Mouse (Mus musculus) kidney, embryonic 14.5 days (tissue): ENCODE results near the gene Sox6. TPM values are rescaled to one million over a fixed set of nuclear protein-coding genes. Genes with fewer than 3 reads are reported as not detected.
A peak's percentile ranks its signal among the peaks of the same experiment; 100 is the strongest.

Experiments
- ATAC-seq: fragments of 200-750 bp; cut with Nextera tagmentation; 2 replicates; pipeline ENCODE4 v1.8.0; 2017; ENCODE audit warnings: moderate number of reproducible peaks, mild to moderate bottlenecking, moderate TSS enrichment, moderate library complexity; ENCODE audit not compliant: low FRiP score, low TSS enrichment
- H3K27ac ChIP-seq: fragments of 300-500 bp; sonication (generic); 2 replicates; pipeline ENCODE4 v1.5.1; 2014; ENCODE audit warnings: low read depth, mild to moderate bottlenecking, low read length, moderate library complexity, mixed read lengths
- H3K27me3 ChIP-seq: fragments of 300-500 bp; sonication (generic); 2 replicates; pipeline ENCODE4 v1.6.1; 2014; ENCODE audit warnings: mild to moderate bottlenecking, low read length; ENCODE audit not compliant: control insufficient read depth, insufficient read depth
- H3K36me3 ChIP-seq: fragments of 300-500 bp; sonication (generic); 2 replicates; pipeline ENCODE4 v1.6.1; 2014; ENCODE audit warnings: low read length, mixed read lengths; ENCODE audit not compliant: control insufficient read depth, insufficient read depth
- H3K4me1 ChIP-seq: fragments of 300-500 bp; sonication (generic); 2 replicates; pipeline ENCODE4 v1.6.1; 2014; ENCODE audit warnings: low read length, mixed read lengths; ENCODE audit not compliant: control insufficient read depth, insufficient read depth
- H3K4me2 ChIP-seq: fragments of 300-500 bp; sonication (generic); replicated peaks from 2 replicates; pipeline ENCODE4 v1.6.1; 2014; ENCODE audit warnings: low read depth, mild to moderate bottlenecking, low read length
- H3K4me3 ChIP-seq: fragments of 300-500 bp; sonication (generic); 2 replicates; pipeline ENCODE4 v1.5.1; 2014; ENCODE audit warnings: mild to moderate bottlenecking, low read length
- H3K9ac ChIP-seq: fragments of 300-500 bp; sonication (generic); 2 replicates; pipeline ENCODE4 v1.6.1; 2014; ENCODE audit warnings: low read depth, mild to moderate bottlenecking, low read length, moderate library complexity
- H3K9me3 ChIP-seq: fragments of 300-500 bp; sonication (generic); 2 replicates; pipeline ENCODE4 v1.6.1; 2016; ENCODE audit warnings: low read length; ENCODE audit not compliant: control insufficient read depth
- WGBS: fragments of 180-500 bp; shearing (Covaris S2); extraction: QIAGEN DNeasy Blood & Tissue Kit; methylation state at CpG from one replicate; pipeline ENCODE4 v1.1.7; 2014; 5-methylcytosine and 5-hydroxymethylcytosine counted together
- polyA plus RNA-seq: library from polyadenylated mRNA; unstranded; fragments of >200 nt; fragmentation: Nextera tagmentation; extraction: Ambion mirVana; gene quantifications from 2 replicates; pipeline ENCODE4 v1.2.1, GENCODE M21; 2014

Sox6 gene
- polyA plus RNA-seq, 1 experiment from 2014 or later, result 15.1 TPM

GRCm38 (mm10) chr7:115953046-115953445 lies 85.5 kb downstream of the Sox6 start:
- Histone ChIP-seq H3K36me3 (no peaks in the 10 kb centered on the region), H3K9ac (no peak overlapping the region), H3K4me3 (no peak overlapping the region), H3K4me2 (no peak overlapping the region), H3K9me3 (no peaks in the 10 kb centered on the region), H3K27ac (no peak overlapping the region), H3K4me1 (no peaks in the 10 kb centered on the region), H3K27me3 (no peaks in the 10 kb centered on the region)
- ATAC-seq, result no peak
- 85% methylated on average over 3 of the region's 3 CpGs for WGBS

GRCm38 (mm10) chr7:115952235-115952634 lies 86.4 kb downstream of the Sox6 start:
- no peak overlapping the region for H3K4me3 ChIP-seq
- no peak for ATAC-seq
- H3K27ac ChIP-seq, result no peak overlapping the region
- no peak overlapping the region for H3K9ac ChIP-seq
- no peaks in the 10 kb centered on the region for H3K36me3 ChIP-seq
- H3K27me3 ChIP-seq, result no peaks in the 10 kb centered on the region
- no peak overlapping the region for H3K4me2 ChIP-seq
- WGBS, result 65% methylated on average over 3 of the region's 3 CpGs
- no peaks in the 10 kb centered on the region for H3K9me3 ChIP-seq
- no peaks in the 10 kb centered on the region for H3K4me1 ChIP-seq

GRCm38 (mm10) chr7:115951689-115952088 lies 86.9 kb downstream of the Sox6 start:
- Histone ChIP-seq H3K27me3 (no peaks in the 10 kb centered on the region), H3K4me1 (no peaks in the 10 kb centered on the region), H3K9ac (no peak overlapping the region), H3K27ac (no peak overlapping the region), H3K36me3 (no peaks in the 10 kb centered on the region), H3K4me3 (no peak overlapping the region), H3K4me2 (no peak overlapping the region), H3K9me3 (no peaks in the 10 kb centered on the region)
- WGBS, result 85% methylated on average over 4 of the region's 4 CpGs
- no peak for ATAC-seq

- Histone ChIP-seq H3K9ac (no peak overlapping the region), H3K4me2 (no peak overlapping the region), H3K36me3 (no peaks in the 10 kb centered on the region), H3K27ac (no peak overlapping the region), H3K4me1 (no peaks in the 10 kb centered on the region), H3K27me3 (no peaks in the 10 kb centered on the region), H3K4me3 (no peak overlapping the region), H3K9me3 (no peaks in the 10 kb centered on the region)
- no peak for ATAC-seq
- WGBS, result 47% methylated on average over 2 of the region's 2 CpGs
Observed at GRCm38 (mm10) chr7:115947916-115948315, 90.7 kb downstream of the Sox6 start.

- ATAC-seq, result no peak
- no peaks in the 10 kb centered on the region for H3K9me3 ChIP-seq
- no peak overlapping the region for H3K9ac ChIP-seq
- H3K27me3 ChIP-seq, result no peaks in the 10 kb centered on the region
- H3K27ac ChIP-seq, result no peak overlapping the region
- no peaks in the 10 kb centered on the region for H3K36me3 ChIP-seq
- no peak overlapping the region for H3K4me3 ChIP-seq
- H3K4me1 ChIP-seq, result no peaks in the 10 kb centered on the region
- H3K4me2 ChIP-seq, result no peak overlapping the region
- WGBS, result 93% methylated on average over 12 of the region's 12 CpGs
Observed at GRCm38 (mm10) chr7:115946559-115946958, 92.0 kb downstream of the Sox6 start.

GRCm38 (mm10) chr7:115945516-115945915 lies 93.1 kb downstream of the Sox6 start:
- ATAC-seq, result no peak
- Histone ChIP-seq H3K27me3 (no peaks in the 10 kb centered on the region), H3K9ac (no peak overlapping the region), H3K4me2 (no peak overlapping the region), H3K36me3 (no peaks in the 10 kb centered on the region), H3K4me1 (no peaks in the 10 kb centered on the region), H3K9me3 (no peaks in the 10 kb centered on the region), H3K4me3 (no peak overlapping the region), H3K27ac (no peak overlapping the region)
- 79% methylated on average over 4 of the region's 4 CpGs for WGBS

GRCm38 (mm10) chr7:115944250-115944649 lies 94.3 kb downstream of the Sox6 start:
- H3K9ac ChIP-seq, result no peak overlapping the region
- no peak overlapping the region for H3K4me2 ChIP-seq
- no peak for ATAC-seq
- H3K4me1 ChIP-seq, result no peaks in the 10 kb centered on the region
- no peaks in the 10 kb centered on the region for H3K9me3 ChIP-seq
- no peaks in the 10 kb centered on the region for H3K27me3 ChIP-seq
- H3K27ac ChIP-seq, result no peak overlapping the region
- WGBS, result 58% methylated on average over 5 of the region's 5 CpGs
- H3K4me3 ChIP-seq, result no peak overlapping the region
- H3K36me3 ChIP-seq, result no peaks in the 10 kb centered on the region

- H3K27ac ChIP-seq, result no peak overlapping the region
- no peak overlapping the region for H3K9ac ChIP-seq
- no peaks in the 10 kb centered on the region for H3K4me1 ChIP-seq
- H3K36me3 ChIP-seq, result no peaks in the 10 kb centered on the region
- H3K4me2 ChIP-seq, result no peak overlapping the region
- 28% methylated on average over 6 of the region's 6 CpGs for WGBS
- H3K4me3 ChIP-seq, result no peak overlapping the region
- H3K27me3 ChIP-seq, result no peaks in the 10 kb centered on the region
- ATAC-seq, result peak; percentile 72
- H3K9me3 ChIP-seq, result no peaks in the 10 kb centered on the region
Observed at GRCm38 (mm10) chr7:115941766-115942165, 96.8 kb downstream of the Sox6 start.

- no peaks in the 10 kb centered on the region for H3K9me3 ChIP-seq
- no peaks in the 10 kb centered on the region for H3K27me3 ChIP-seq
- no peaks in the 10 kb centered on the region for H3K36me3 ChIP-seq
- no peak overlapping the region for H3K9ac ChIP-seq
- H3K4me2 ChIP-seq, result no peak overlapping the region
- H3K4me1 ChIP-seq, result no peaks in the 10 kb centered on the region
- ATAC-seq, result no peak
- WGBS, result 83% methylated on average over 5 of the region's 5 CpGs
- H3K4me3 ChIP-seq, result no peak overlapping the region
- no peak overlapping the region for H3K27ac ChIP-seq
Observed at GRCm38 (mm10) chr7:115939292-115939691, 99.3 kb downstream of the Sox6 start.

GRCm38 (mm10) chr7:115936908-115937307 lies 101.7 kb downstream of the Sox6 start:
- no peaks in the 10 kb centered on the region for H3K4me1 ChIP-seq
- WGBS, result 64% methylated on average over 1 of the region's 1 CpGs
- no peaks in the 10 kb centered on the region for H3K9me3 ChIP-seq
- H3K9ac ChIP-seq, result no peak overlapping the region
- H3K36me3 ChIP-seq, result no peaks in the 10 kb centered on the region
- no peak for ATAC-seq
- H3K27ac ChIP-seq, result no peak overlapping the region
- no peak overlapping the region for H3K4me3 ChIP-seq
- H3K4me2 ChIP-seq, result no peak overlapping the region
- no peaks in the 10 kb centered on the region for H3K27me3 ChIP-seq
